9 mouse cellular contexts compared by ENCODE assay signal in the genomic region with DNA sequence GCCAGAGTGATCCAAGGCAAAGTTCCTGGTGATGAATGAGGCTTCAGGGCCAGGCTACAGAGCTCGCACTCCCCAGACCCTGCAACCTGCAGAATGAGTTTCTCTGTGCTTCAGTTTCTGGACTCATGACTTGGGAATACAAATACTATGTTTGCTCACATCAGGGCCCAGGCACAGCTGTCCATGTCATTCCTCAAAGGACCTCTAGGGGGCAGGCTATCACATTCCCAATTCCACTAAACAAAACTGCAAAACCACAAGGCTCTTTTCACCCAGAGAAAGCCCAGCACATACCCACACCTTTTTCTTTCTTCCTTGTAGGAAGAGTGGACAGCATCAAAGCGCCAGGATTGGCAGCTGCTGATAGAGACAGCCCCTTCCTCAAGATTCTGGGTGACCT.
DNase-seq lines count a peak whose midpoint lies in the region; ATAC-seq and TF ChIP-seq lines count a peak whose summit lies in the region.
"Had no signal": no experiment of that assay in that cellular context is flagged by ENCODE, and none has a peak within 500 bp of the region (broad histone marks: within the 10 kb centered on the region; RNA-seq: fewer than 3 reads in every experiment).

No protein-coding gene starts in this region.

- ATAC-seq in kidney, embryonic 15.5 days (replicated peaks; ENCODE audit: low FRiP score), result no peak
- ATAC-seq in hindbrain, embryonic 16.5 days, result 0 out of 2 replicates have a peak, but pooled peaks have one; percentile 1

- peak; percentile 12 to 26 for DNase-seq in kidney, adult 8-10 months
- DNase-seq in ZHBTc4 (ENCODE audit: low read depth, low spot score), result peak; percentile 45
- peak; percentile 61 to 68 for DNase-seq in cerebellum, postnatal 25 days
- DNase-seq in limb, embryonic 10.5 days (ENCODE audit: low spot score), result peak; percentile 52
- no peak for DNase-seq in MN1 (ENCODE audit: low spot score)

- H3K27ac ChIP-seq in kidney, embryonic 15.5 days, result no peak overlapping the region
- no peak overlapping the region for H3K27ac ChIP-seq in hindbrain, embryonic 16.5 days (ENCODE audit: low read depth, low read length)
- no peak overlapping the region for H3K27ac ChIP-seq in limb, embryonic 10.5 days
- H3K27ac ChIP-seq in small intestine, adult 2 months (ENCODE audit: insufficient read depth, low read depth, low read length), result no peak overlapping the region
- H3K27ac ChIP-seq: limb, embryonic 12.5 days had no signal

- H3K4me1 ChIP-seq in kidney, embryonic 15.5 days, result peaks cover 7% of the 10 kb centered on the region; the same call in 1 of the 2 replicates
- H3K4me1 ChIP-seq in hindbrain, embryonic 16.5 days (ENCODE audit: control insufficient read depth, insufficient read depth, low read depth, low read length), result peaks cover 5% of the 10 kb centered on the region
- H3K4me1 ChIP-seq in limb, embryonic 10.5 days, result no peaks in the 10 kb centered on the region
- H3K4me1 ChIP-seq in small intestine, adult 2 months (ENCODE audit: control insufficient read depth, insufficient read depth, insufficient read length, low read length), result no peaks in the 10 kb centered on the region

- H3K36me3 ChIP-seq in kidney, embryonic 15.5 days, result no peaks in the 10 kb centered on the region
- H3K36me3 ChIP-seq in hindbrain, embryonic 16.5 days (ENCODE audit: control insufficient read depth, insufficient read depth, low read length), result no peaks in the 10 kb centered on the region
- H3K36me3 ChIP-seq in limb, embryonic 10.5 days, result no peaks in the 10 kb centered on the region
- no peaks in the 10 kb centered on the region for H3K36me3 ChIP-seq in small intestine, adult 2 months (ENCODE audit: control insufficient read depth, insufficient read depth, low read length)

- TF ChIP-seq CTCF in small intestine, adult 2 months (IDR thresholded peaks at IDR 0.05; ENCODE audit: extremely low read depth, insufficient read length, insufficient replicate concordance, low read depth, low read length), result peak; percentile 58; the same call in 1 of the 2 replicates

- no peaks in the 10 kb centered on the region for H3K9me3 ChIP-seq in kidney, embryonic 15.5 days (replicated peaks)
- H3K9me3 ChIP-seq in hindbrain, embryonic 16.5 days (ENCODE audit: control insufficient read depth, low read length), result no peaks in the 10 kb centered on the region
- H3K9me3 ChIP-seq in limb, embryonic 10.5 days (replicated peaks), result no peaks in the 10 kb centered on the region

- H3K27me3 ChIP-seq in kidney, embryonic 15.5 days, result no peaks in the 10 kb centered on the region
- H3K27me3 ChIP-seq in hindbrain, embryonic 16.5 days (replicated peaks; ENCODE audit: control insufficient read depth, insufficient read depth, low read length), result no peaks in the 10 kb centered on the region
- H3K27me3 ChIP-seq in limb, embryonic 10.5 days (ENCODE audit: low read depth, poor library complexity, severe bottlenecking), result no peaks in the 10 kb centered on the region
- H3K27me3 ChIP-seq in small intestine, adult 2 months (ENCODE audit: control insufficient read depth, insufficient read depth, low read length), result no peaks in the 10 kb centered on the region
- H3K27me3 ChIP-seq: limb, embryonic 12.5 days had no signal

- WGBS in kidney, embryonic 15.5 days, result 63% methylated on average over 2 of the region's 2 CpGs
- 55% methylated on average over 2 of the region's 2 CpGs for WGBS in hindbrain, embryonic 16.5 days
- WGBS in limb, embryonic 10.5 days, result 48% methylated on average over 2 of the region's 2 CpGs
- WGBS in small intestine, adult 2 months, result 49% methylated on average over 2 of the region's 2 CpGs

- H3K4me2 ChIP-seq in kidney, embryonic 15.5 days, result no peak overlapping the region
- H3K4me2 ChIP-seq in hindbrain, embryonic 16.5 days (ENCODE audit: low read length), result no peak overlapping the region
- H3K4me2 ChIP-seq: limb, embryonic 12.5 days had no signal

- no peak for TF ChIP-seq POLR2A in small intestine, adult 2 months (IDR thresholded peaks at IDR 0.05; ENCODE audit: low read depth, low read length)

- H3K9ac ChIP-seq in kidney, embryonic 15.5 days, result no peak overlapping the region
- no peak overlapping the region for H3K9ac ChIP-seq in hindbrain, embryonic 16.5 days (ENCODE audit: low read depth, low read length)
- H3K9ac ChIP-seq: limb, embryonic 12.5 days had no signal

- H3K4me3 ChIP-seq in kidney, embryonic 15.5 days (replicated peaks), result no peak overlapping the region
- no peak overlapping the region for H3K4me3 ChIP-seq in hindbrain, embryonic 16.5 days (ENCODE audit: low read length)
- no peak overlapping the region for H3K4me3 ChIP-seq in limb, embryonic 10.5 days
- no peak overlapping the region for H3K4me3 ChIP-seq in small intestine, adult 2 months (ENCODE audit: low read depth, low read length)
- H3K4me3 ChIP-seq: limb, embryonic 12.5 days had no signal
